Mouse (Mus musculus) limb, embryonic 13.5 days (tissue): Measurements from ENCODE around the gene Rab36. TPM values are rescaled to one million over a fixed set of nuclear protein-coding genes. Genes with fewer than 3 reads are reported as not detected.

Source experiments
- ATAC-seq: fragments of 200-750 bp; cut with Nextera tagmentation; 2 replicates; pipeline ENCODE4 v1.8.0; 2017; ENCODE audit warnings: low read depth, moderate number of reproducible peaks, moderate TSS enrichment; ENCODE audit not compliant: low FRiP score
- H3K27ac ChIP-seq: fragments of 300-500 bp; sonication (generic); 2 replicates; pipeline ENCODE4 v1.5.1; 2015; ENCODE audit warnings: inconsistent platforms, mild to moderate bottlenecking, moderate library complexity
- H3K27me3 ChIP-seq: fragments of 300-500 bp; sonication (generic); 2 replicates; pipeline ENCODE4 v1.6.1; 2015; ENCODE audit warnings: mild to moderate bottlenecking, inconsistent platforms
- H3K36me3 ChIP-seq: fragments of 300-500 bp; sonication (generic); 2 replicates; pipeline ENCODE4 v1.6.1; 2015; ENCODE audit warnings: inconsistent platforms, mild to moderate bottlenecking, moderate library complexity
- H3K4me1 ChIP-seq: fragments of 300-500 bp; sonication (generic); 2 replicates; pipeline ENCODE4 v1.6.1; 2015; ENCODE audit warnings: inconsistent platforms
- H3K4me2 ChIP-seq: fragments of 300-500 bp; sonication (generic); replicated peaks from 2 replicates; pipeline ENCODE4 v1.6.1; 2015; ENCODE audit warnings: inconsistent platforms, mild to moderate bottlenecking, moderate library complexity
- H3K4me3 ChIP-seq: fragments of 300-500 bp; sonication (generic); 2 replicates; pipeline ENCODE4 v1.5.1; 2015; ENCODE audit warnings: moderate library complexity, mild to moderate bottlenecking, inconsistent platforms
- H3K9ac ChIP-seq: fragments of 300-500 bp; sonication (generic); 2 replicates; pipeline ENCODE4 v1.6.1; 2015; ENCODE audit warnings: mild to moderate bottlenecking, inconsistent platforms
- H3K9me3 ChIP-seq: fragments of 300-500 bp; sonication (generic); 2 replicates; pipeline ENCODE4 v1.6.1; 2016; ENCODE audit warnings: inconsistent platforms
- WGBS: fragments of 180-500 bp; shearing (Covaris S2); methylation state at CpG from one replicate; pipeline ENCODE4 v1.1.7; 2015; 5-methylcytosine and 5-hydroxymethylcytosine counted together
- polyA plus RNA-seq: library from polyadenylated mRNA; unstranded; fragments of >200 nt; fragmentation: Nextera tagmentation; extraction: Ambion mirVana; gene quantifications from 2 replicates; pipeline ENCODE4 v1.2.1, GENCODE M21; 2015

Gene Rab36
- polyA plus RNA-seq, 1 experiment from 2014 or later: 11.2 TPM

- no peak for ATAC-seq
- no peak overlapping the region for H3K4me3 ChIP-seq
These were observed 48.5 kb downstream of the Rab36 start for GRCm38 (mm10) chr10:75085330-75085729.

GRCm38 (mm10) chr10:75088471-75088870, 51.6 kb downstream of the Rab36 start:
- Histone ChIP-seq H3K27ac (no peak overlapping the region), H3K9ac (no peak overlapping the region), H3K4me3 (no peak overlapping the region), H3K4me1 (peaks cover 6% of the 10 kb centered on the region), H3K36me3 (peaks cover 18% of the 10 kb centered on the region; the same call in 1 of the 2 replicates), H3K27me3 (no peaks in the 10 kb centered on the region), H3K4me2 (no peak overlapping the region), H3K9me3 (no peaks in the 10 kb centered on the region)
- no peak for ATAC-seq
- WGBS: 92% methylated on average over 4 of the region's 4 CpGs

More at GRCm38 (mm10) chr10:75085330-75085729, 48.5 kb downstream of the Rab36 start:
- 68% methylated on average over 1 of the region's 1 CpGs for WGBS
- H3K4me1 ChIP-seq: no peaks in the 10 kb centered on the region
- H3K4me2 ChIP-seq: no peak overlapping the region
- H3K9me3 ChIP-seq: no peaks in the 10 kb centered on the region
- H3K27ac ChIP-seq: no peak overlapping the region
- no peak overlapping the region for H3K9ac ChIP-seq
- H3K36me3 ChIP-seq: peaks cover 24% of the 10 kb centered on the region; the same call in 1 of the 2 replicates
- H3K27me3 ChIP-seq: no peaks in the 10 kb centered on the region

- ATAC-seq: no peak
- Histone ChIP-seq H3K9ac (no peak overlapping the region), H3K27me3 (no peaks in the 10 kb centered on the region), H3K27ac (no peak overlapping the region), H3K9me3 (no peaks in the 10 kb centered on the region), H3K4me3 (no peak overlapping the region), H3K4me1 (peaks cover 22% of the 10 kb centered on the region), H3K36me3 (peaks cover 3% of the 10 kb centered on the region; the same call in 1 of the 2 replicates), H3K4me2 (no peak overlapping the region)
- 79% methylated on average over 10 of the region's 10 CpGs for WGBS
These were observed 54.8 kb downstream of the Rab36 start for GRCm38 (mm10) chr10:75091478-75092152.

GRCm38 (mm10) chr10:75093252-75093987, 56.6 kb downstream of the Rab36 start:
- Histone ChIP-seq H3K4me1 (peaks cover 37% of the 10 kb centered on the region), H3K36me3 (no peaks in the 10 kb centered on the region), H3K27me3 (no peaks in the 10 kb centered on the region), H3K9ac (no peak overlapping the region), H3K4me3 (no peak overlapping the region), H3K9me3 (no peaks in the 10 kb centered on the region), H3K4me2 (no peak overlapping the region), H3K27ac (no peak overlapping the region)
- 57% methylated on average over 22 of the region's 22 CpGs for WGBS
- ATAC-seq: no peak

- no peaks in the 10 kb centered on the region for H3K9me3 ChIP-seq
- 93% methylated on average over 1 of the region's 1 CpGs for WGBS
- H3K9ac ChIP-seq: no peak overlapping the region
- H3K4me2 ChIP-seq: no peak overlapping the region
- no peak for ATAC-seq
- no peak overlapping the region for H3K27ac ChIP-seq
- no peaks in the 10 kb centered on the region for H3K27me3 ChIP-seq
- H3K36me3 ChIP-seq: 0 out of 2 replicates have a peak, but pooled peaks cover 2% of the 10 kb centered on the region
- H3K4me3 ChIP-seq: no peak overlapping the region
- peaks cover 44% of the 10 kb centered on the region for H3K4me1 ChIP-seq
These were observed 57.5 kb downstream of the Rab36 start for GRCm38 (mm10) chr10:75094338-75094737.

- no peak overlapping the region for H3K27ac ChIP-seq
- ATAC-seq: no peak
- no peak overlapping the region for H3K4me3 ChIP-seq
- no peak overlapping the region for H3K4me2 ChIP-seq
- 93% methylated on average over 7 of the region's 7 CpGs for WGBS
- H3K36me3 ChIP-seq: 0 out of 2 replicates have a peak, but pooled peaks cover 3% of the 10 kb centered on the region
- H3K4me1 ChIP-seq: peaks cover 49% of the 10 kb centered on the region
- H3K9me3 ChIP-seq: no peaks in the 10 kb centered on the region
- no peaks in the 10 kb centered on the region for H3K27me3 ChIP-seq
- H3K9ac ChIP-seq: no peak overlapping the region
These were observed 58.4 kb downstream of the Rab36 start for GRCm38 (mm10) chr10:75095216-75095615.

GRCm38 (mm10) chr10:75098446-75099183, 61.8 kb downstream of the Rab36 start:
- H3K36me3 ChIP-seq: 0 out of 2 replicates have a peak, but pooled peaks cover 3% of the 10 kb centered on the region
- H3K4me3 ChIP-seq: no peak overlapping the region
- H3K27ac ChIP-seq: no peak overlapping the region
- no peak overlapping the region for H3K4me2 ChIP-seq
- H3K4me1 ChIP-seq: peaks cover 54% of the 10 kb centered on the region
- no peak overlapping the region for H3K9ac ChIP-seq
- no peaks in the 10 kb centered on the region for H3K9me3 ChIP-seq
- no peaks in the 10 kb centered on the region for H3K27me3 ChIP-seq
- WGBS: 23% methylated on average over 10 of the region's 10 CpGs
- ATAC-seq: 0 out of 2 replicates have a peak, but pooled peaks have one; percentile 57

- no peak for ATAC-seq
- H3K4me2 ChIP-seq: no peak overlapping the region
- H3K4me1 ChIP-seq: peaks cover 68% of the 10 kb centered on the region
- H3K4me3 ChIP-seq: no peak overlapping the region
- H3K27me3 ChIP-seq: no peaks in the 10 kb centered on the region
- no peak overlapping the region for H3K27ac ChIP-seq
- H3K9ac ChIP-seq: no peak overlapping the region
- 63% methylated on average over 7 of the region's 7 CpGs for WGBS
- no peaks in the 10 kb centered on the region for H3K9me3 ChIP-seq
- 0 out of 2 replicates have a peak, but pooled peaks cover 3% of the 10 kb centered on the region for H3K36me3 ChIP-seq
These were observed 63.4 kb downstream of the Rab36 start for GRCm38 (mm10) chr10:75100298-75100697.

GRCm38 (mm10) chr10:75103502-75103901, 66.6 kb downstream of the Rab36 start:
- Histone ChIP-seq H3K4me3 (no peak overlapping the region), H3K4me1 (peaks cover 62% of the 10 kb centered on the region), H3K9me3 (no peaks in the 10 kb centered on the region), H3K27me3 (no peaks in the 10 kb centered on the region), H3K9ac (no peak overlapping the region), H3K36me3 (0 out of 2 replicates have a peak, but pooled peaks cover 3% of the 10 kb centered on the region), H3K4me2 (no peak overlapping the region), H3K27ac (no peak overlapping the region)
- no peak for ATAC-seq
- 84% methylated on average over 2 of the region's 2 CpGs for WGBS
